Mouse (Mus musculus) c-Kit-positive CD71-positive TER-119-negative erythroid progenitor cells, embryonic 14.5 days (primary cell): ENCODE measurements around the gene Magi2.
"Not testable (repeated sequence)": the region's sequence is repeated elsewhere in the genome, so short reads cannot be mapped to it uniquely, and the experiment has no call there.

ENCODE experiments used
- DNase-seq: peaks from one replicate; pipeline ENCODE4 v3.0.0-alpha.2; 2013; ENCODE audit warnings: low read depth

Magi2 gene

DNA sequence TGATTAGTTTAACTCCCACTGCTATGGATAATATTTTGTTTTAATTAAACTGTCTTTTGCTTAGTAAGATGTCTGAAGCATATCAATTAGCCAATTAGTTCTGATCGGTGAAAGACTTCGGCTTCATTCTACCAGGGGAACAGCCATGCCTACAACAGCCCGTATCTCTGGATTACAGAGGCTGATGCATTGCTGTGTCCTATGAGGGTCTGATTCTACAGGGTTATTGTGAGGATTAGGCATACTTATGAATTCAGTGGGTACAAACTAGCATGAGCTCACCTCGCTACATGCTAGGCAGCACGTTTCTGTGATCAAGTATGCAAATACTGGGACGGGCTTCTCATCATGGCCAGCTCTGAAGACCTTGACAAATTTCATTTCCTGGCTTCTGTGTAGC is 1022.5 kb downstream of the Magi2 start:
- no peak for DNase-seq

DNA sequence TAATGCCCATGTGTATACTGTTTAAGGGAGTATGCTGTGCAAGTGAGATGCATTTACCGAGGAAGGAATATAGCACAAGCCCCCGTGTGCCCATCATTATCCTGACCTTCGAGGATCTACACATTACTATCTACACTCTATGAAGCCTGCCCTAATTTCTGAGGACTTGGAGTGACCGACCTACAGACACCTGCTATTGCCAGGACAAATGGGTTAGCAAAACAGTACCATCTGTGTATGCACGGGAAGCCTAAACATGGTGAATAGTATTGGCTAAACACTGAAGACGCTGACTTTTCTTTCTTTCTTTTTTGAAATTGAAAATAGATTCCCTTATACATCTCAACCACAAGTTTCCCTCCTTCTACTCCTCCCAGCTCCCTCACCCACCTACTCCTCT is 1024.7 kb downstream of the Magi2 start:
- no peak for DNase-seq

DNA sequence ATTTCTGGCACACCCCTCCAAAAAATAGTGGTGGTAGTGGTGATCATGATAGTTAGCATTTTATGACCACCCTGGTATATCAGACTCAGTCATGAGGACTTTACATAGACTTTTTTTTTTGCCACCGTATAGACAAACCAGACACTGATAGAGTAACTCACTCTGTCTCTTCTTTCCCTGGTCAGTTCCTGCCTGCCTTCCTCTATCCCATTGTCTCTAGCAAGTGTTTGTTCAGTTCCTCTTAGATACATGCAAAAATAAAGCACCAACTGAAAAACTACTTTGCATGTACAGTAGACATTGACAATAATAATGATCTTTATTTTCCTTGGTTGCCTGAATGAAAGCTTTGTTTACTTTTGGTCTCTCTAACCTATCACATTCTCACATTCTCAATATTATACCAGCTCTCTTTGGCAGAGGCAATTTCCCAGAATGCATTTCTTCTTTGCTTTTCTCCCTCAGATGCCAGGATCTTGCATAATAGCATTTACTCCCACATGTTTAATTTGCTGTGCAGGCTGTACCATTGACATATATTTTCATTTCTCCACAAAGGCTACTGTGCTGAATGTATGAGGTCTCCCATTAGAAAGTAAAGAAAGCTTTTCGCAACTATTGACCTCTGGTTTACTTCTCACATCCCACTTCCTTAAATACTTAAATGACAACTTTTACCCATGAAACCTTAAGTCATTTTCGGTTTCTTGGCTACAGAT is 1029.5 kb downstream of the Magi2 start:
- no peak for DNase-seq

DNA sequence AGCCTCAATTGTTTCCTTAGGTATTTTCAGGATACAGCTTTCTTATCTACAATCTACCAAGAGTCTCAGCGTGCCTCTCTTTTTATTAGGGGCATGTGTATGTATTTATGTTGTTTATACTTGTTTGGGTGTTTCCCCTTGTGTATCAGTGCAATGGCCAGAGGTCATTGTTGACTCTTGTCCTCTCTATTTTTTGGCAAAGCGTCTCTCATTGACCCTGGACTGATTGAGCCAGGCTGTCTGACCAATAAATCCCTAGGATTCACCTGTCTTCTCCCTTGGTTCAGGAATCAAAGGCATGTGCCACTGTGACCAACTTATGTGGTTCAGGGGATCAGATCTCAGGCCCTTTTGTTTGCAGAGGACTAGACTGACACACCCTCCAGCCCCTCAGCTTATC is 1030.1 kb downstream of the Magi2 start:
- no peak for DNase-seq

DNA sequence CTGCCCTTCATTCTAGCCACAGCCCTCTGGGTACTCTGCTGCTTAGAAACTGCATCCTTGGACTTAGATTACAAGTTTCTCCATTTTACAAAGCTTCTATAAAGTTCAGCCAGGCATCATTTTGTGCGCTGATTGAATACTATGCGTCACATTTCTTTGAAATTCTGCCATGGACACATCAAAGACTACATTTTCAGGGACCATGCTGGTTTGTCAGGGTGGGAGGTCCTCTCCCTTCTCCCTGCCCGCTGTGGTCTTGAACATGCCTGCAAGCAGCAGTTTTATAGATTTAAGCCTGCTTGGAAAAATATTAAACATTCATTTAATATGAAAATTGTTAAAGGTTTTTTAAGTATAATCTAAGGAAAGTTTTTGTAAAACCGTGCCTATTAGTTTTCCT is 1030.6 kb downstream of the Magi2 start:
- DNase-seq, result no peak

DNA sequence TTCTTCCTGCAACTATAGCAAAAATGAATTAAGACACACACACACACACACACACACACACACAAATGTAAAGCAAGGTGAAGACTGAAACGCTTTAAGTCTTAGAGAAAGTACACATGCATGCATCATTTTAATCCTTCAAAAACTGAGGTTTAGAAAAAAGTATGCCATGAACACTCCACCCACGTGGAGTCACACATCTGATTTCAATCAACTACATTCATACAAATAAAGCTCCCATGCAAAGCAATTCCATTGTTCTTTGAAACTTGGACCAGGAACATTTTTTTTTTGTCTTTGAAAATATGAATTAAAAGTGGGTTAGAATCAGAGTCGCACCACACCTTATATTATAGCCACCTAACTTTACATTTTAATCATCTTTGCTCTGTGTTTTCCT is 1032.9 kb downstream of the Magi2 start:
- DNase-seq, result no peak

DNA sequence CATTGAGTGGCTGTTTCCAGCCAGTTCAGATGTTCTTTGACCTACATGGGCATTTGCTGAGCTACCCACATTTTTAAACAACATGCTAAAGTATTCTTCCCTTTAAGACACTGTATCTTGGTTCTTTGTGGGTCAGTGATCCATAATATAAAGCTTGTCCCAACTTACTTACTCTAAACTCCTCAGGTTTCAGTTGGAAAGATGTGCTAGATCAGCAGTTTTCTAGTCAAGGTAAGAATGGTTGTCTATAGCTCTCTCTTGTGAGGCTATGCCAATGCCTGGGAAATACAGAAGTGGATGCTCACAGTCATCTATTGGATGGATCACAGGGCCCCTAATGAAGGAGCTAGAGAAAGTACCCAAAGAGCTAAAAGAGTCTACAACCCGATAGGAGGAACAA is 1045.8 kb downstream of the Magi2 start:
- not testable (repeated sequence) for DNase-seq

DNA sequence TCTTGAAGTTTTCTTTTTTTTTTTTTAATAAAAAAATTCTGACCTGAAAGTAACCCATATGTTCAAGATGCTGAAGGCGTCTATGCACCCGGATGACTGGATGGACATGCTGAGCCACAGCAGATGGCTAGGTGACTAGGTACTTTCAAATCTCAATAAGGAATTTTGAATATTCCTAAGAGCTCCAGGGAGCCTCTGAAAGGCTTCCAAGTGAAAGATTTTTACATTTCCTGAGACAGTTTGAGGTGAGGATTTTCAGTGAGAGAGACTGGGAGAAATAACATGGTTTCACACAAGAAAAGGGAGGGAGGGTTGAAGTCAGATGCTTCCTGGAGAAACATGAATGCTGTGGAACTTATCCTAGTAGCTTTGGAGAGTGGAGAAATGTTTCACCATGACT is 1048.8 kb downstream of the Magi2 start:
- DNase-seq, result no peak

DNA sequence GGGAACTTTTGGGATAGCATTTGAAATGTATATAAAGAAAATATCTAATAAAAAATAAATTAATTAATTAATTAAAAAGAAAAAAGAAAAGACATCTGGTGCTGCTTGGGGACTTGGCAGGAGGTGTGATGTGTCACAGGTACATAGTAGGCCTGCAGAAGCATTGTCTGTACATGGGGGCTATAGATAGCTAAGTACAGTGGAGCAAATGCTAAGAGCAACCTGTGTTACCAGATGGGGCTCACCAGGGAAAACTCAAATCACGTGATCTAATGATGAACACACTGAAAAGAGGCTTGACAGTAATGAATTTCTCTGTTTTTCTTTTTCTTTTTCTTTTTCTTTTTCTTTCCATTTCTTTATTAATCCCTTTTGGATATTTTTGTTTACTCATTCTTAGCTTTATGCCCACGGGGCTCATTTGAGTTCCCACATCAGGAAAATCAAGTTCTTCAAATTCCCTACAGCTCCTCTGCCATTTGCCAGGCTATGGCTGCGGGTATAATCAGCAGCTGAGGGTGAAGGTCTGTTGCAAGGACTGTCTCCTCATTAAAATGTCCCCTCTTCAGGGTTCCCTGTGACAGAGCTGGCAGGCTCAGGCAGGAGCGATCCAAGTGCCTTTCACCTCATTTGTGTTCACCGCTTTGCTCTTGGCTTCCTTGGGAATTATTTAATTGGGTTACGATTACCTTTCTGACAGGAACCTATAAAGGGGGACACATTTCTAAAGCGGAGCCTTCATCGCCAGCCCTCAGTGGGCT is 1058.4 kb downstream of the Magi2 start:
- no peak for DNase-seq

DNA sequence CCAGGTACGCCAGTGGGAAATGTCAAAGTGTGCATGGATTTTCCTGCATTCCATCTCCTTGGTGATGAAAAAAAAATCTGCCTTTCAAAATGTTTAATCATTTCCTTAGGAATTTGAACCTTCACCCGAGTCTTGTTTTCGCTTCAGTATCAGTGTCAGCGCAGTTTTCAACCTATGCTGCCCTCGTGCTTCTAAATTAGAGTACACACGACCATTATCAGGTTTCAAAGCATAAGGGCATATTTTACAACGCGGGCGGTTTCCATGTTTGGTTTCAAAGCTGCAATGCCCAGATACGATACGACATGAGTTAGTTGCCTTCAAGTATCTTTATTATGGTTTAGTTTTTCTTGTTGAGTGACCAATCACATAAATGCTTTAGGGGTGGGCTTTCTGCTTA is 1067.7 kb downstream of the Magi2 start:
- DNase-seq, result no peak

DNA sequence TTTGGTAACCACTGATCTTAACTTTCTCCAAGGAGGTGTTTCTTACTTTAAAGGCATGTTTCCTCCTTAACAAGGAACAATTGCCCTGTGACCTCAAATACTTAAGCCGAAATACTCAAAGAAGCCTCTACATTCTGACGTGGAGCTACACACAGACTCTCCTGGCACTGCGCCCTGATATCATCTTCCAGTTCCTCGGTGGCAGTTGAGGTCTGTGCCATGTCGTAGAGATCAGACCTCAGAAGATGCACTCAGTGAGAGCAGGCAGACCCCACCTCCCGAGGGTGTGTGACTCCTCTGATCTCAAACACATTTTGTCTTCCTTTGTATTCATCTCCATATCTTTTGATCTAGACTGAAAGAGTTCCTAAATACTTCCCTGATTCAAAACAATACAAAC is 1073.0 kb downstream of the Magi2 start:
- no peak for DNase-seq

DNA sequence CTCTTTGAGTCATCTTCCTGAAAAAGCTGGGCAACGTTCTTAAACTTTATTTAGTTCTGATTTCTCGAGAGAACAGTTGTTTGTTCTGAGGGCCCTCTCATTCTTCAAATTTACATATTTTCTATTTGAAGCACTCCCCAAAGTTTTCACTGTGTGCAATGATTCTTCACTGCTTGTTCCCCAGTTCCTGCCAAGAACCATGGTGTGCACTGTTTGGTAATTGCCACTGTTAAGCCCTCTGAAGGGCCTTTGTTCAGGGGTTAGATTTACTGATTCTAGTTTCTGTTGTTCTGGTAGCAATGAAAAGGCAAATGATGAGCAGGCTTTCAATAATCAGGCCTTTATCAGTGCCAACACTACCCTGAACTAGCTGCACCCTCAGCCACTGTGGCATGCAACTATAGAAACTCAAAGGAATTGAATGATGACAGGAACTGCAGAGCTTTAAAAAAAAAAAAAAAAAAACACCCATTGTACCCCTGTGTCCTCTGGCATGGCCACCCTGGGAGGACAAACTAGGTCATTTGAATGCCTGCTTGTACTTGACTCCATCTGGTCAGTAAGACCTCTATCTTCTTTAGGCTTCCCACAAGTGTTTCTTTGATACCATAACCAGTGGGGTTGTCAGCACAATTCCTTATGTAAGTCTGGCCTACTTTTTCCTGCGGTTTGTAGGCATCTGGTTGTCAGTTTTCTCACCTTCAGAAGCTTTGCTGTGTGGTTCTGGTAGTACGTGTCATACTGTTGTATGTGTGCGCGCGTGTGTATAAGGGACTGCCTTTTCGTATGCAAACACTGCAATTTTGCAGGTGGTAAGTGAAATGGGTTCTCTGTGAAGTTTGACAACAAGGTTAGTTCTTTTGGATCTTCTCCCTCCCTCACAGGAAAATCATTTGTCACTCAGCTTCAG is 1076.5 kb downstream of the Magi2 start:
- no peak for DNase-seq

DNA sequence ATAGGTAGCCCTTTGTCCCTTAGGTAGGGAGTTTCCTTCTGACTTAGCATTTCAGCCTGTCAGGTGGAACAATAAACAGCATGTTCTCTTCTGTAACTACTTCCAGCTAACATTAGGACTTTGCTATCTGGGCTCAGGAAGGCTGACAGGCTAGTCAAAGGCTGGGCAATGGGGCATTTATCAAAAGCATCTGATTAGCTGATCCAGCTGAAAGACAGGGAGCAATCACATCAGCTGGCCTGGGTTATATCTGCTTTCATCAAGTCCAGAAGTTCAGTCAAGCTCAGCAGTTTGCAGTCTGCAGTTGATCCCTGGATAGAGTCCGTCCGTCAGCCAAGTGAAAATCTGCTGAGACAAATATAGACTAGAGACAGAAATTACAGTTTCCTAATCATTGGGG is 1094.1 kb downstream of the Magi2 start:
- DNase-seq, result no peak

DNA sequence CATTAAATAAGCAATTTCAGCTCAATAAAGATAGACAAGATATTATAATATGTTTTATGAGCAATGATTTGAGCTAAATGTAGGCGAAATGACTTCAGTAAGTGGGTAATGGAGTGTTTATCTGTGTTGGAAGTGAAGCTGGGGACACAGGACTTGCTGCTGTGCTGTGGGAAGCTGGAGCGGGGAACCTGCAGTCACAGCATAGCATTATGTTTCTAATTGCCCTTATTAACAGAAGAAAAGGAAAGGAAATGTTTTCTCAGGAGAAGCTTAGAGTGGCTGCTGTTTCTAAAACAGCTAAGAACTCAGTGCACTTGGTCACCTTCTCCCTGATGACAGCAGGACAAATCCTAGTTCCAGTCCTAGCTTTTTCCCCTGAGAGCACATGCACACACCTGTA is 1098.5 kb downstream of the Magi2 start:
- no peak for DNase-seq

DNA sequence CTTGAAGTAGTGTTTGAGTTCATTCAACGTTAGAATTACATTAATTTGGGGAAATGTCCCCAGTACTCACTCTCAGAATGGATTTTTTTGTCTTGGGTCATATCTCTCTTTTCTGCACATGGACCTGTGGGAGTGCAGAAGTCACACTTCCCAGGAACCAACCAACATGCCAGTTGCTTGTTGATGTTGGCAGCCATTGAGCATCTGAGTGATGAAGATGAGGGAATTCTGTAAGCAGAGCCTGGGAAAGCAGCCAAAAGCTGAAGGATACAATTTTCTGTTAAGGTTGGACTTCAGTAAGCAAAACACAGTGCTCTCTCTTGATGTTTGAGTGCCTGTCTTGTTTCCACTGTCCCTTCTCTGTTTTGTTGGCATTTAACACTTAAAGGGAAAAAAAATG is 1102.1 kb downstream of the Magi2 start:
- DNase-seq, result no peak

DNA sequence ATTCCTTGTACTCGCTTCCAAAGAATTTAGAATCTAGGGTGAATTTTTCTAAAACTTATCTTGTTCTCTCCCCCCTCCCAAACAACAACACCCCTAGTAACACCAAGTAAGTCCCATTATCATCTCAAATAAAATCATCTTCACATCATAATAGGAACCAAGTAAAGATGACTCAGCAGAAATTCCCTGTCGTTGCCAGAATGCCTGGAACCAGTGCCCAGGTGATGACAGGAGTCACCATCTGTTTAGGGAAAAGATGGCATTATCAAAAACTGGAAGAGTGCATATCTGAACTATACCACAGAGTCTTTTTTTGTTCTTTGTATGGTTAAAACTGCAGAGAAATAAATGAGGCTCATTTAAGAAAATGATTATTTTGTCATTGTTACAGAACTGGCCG is 1103.2 kb downstream of the Magi2 start:
- no peak for DNase-seq

DNA sequence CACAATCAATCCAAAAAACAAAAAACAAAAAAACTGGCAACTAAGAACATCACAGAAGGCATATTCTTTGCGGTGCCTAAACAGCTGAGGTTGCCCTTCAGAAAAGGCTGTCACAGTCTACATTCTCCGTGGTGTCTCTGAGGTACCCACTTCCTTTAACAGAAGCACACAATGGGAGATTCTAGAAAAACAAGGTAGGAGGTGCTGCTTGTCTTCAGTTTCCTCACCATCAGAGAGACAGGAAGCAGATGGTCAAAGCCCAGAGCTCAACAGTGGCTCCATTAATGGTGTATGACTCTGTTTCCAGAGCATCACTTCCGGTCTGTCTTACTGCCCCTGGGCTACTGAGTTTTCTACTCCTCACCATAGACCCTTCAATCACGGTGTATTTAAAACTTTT is 1105.7 kb downstream of the Magi2 start:
- no peak for DNase-seq

DNA sequence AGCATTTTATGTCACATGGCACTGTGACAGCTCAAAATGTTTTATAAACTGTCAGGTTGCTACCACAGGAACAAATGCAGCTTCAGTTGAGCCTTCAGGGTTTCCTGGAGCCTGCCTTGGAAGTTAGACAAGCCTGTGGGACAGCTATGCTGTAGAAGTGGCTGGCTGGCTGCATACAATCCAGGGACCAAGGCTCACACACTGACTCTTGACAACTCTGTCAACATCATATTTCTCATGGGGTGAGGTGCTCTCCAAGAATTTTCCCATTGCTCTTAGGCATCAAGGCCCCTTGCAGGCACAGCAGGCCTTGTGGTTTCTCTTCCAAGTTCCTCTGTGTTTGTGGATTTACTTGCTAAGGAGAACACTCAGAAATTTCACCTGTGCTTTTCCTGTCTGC is 1107.7 kb downstream of the Magi2 start:
- DNase-seq, result no peak

DNA sequence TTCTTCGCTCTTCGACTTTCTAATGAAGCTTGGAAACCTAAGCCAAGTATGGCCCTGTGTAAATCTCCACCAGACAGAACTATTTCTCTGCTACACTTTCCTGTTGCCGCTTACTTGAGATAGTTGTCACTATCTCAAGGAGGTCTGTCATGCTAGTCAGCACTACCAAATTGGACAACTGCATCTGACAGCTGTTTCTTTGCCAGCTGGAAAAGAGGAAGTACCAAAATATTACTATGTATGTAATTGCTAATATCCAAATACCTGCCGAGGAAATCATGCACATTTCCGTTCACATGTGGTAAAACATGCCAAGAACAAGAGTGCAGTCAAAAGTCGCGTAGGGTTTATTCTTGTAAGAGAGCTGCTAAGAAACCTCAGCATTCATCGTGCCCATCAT is 1126.1 kb downstream of the Magi2 start:
- DNase-seq, result no peak

DNA sequence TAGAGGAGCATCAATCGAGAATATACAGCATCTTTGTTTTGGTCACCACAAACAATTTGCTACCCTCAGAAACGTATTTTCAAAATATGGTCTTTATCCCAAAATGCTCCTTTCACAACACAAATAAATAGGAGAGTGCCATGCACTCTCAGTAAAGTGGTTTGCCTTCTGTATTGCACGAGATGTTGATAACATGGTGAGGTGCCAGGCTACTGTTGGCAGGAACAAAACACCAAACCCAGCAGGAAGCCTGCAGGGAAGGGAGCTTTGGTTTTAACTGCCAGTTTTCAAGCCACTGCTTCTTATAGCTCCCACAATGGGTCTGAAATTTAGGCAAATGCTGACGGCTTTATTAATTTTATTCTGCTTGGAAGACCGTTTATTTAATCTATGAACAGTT is 1131.6 kb downstream of the Magi2 start:
- DNase-seq, result no peak

DNA sequence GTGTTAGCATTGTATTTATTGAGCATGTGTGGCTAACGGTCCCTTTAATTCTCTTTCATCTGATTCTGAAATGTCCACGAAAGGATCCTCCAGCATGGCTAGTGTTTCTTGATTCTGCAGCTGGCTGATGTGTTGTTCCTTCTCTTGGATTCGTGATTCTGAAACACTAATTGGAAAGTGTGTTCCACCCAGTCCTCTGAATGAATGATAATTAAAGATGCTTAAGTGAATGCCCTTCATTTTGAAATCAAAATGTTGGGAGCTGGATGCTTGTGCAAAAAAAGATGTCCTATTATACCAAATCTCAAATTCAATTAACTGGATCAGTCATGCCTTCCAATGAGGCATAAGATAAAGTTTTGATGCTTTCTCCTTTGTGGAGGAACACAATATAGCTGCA is 1132.2 kb downstream of the Magi2 start:
- DNase-seq, result no peak

DNA sequence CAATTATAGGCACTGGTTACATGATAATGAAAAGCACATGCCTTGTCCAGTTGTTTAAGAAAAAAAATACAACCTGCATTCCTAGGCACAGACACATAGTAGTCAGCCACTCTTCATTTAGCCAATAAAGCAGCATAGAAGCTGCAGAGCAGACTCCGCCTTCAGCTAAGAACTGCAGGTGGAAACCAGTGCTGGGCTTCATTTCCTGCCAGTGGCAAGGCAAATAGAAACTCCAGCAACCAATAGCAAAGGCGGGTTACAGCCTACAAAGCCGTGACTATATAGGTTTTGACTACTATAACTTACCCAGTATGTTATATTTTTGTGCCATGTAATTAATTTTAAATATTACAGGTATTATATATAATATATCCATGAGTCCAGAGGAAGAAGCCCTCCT is 1135.3 kb downstream of the Magi2 start:
- DNase-seq, result no peak

DNA sequence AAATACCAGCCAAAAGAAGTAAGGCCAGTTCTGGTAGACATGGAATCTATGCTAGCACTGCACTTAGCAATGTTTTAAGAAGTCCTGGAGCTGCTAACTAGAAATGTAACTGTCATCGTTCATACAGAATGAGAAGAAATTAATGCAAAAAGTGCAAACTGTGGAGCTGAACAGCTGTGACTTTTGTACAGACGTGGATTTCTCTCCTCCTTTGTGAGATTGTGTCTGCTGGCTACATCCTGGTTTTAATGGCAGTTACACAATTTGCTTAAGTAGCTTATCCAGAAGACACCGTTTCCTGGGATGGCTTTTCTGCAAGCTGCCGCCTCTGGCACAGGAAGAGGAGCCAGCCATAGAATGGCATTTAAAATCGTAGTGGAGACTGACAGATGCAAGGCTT is 1136.4 kb downstream of the Magi2 start:
- no peak for DNase-seq
